Mouse (Mus musculus): ENCODE measurements at regions not wholly inside any gene's neighbourhood (a gene's known extent, or its start where the extent isn't known, plus 50 kb on each side); places are given as distances from the start of the nearest gene placed in this dataset.
A peak's percentile ranks its signal among the peaks of the same experiment; 100 is the strongest.

- DNase-seq, result peak in 1 of 2 experiments; percentile 1
These were observed 156.7 kb upstream of the Dppa4 start for GRCm38 (mm10) chr16:48126797-48127196.

GRCm38 (mm10) chr16:48127338-48127737, 156.2 kb upstream of the Dppa4 start:
- DNase-seq, result no peak

- no peak for DNase-seq
These were observed 128.2 kb upstream of the Dppa4 start for GRCm38 (mm10) chr16:48155355-48155754.

- DNase-seq, result peak in 1 of 2 experiments; percentile 1
These were observed 93.1 kb upstream of the Dppa4 start for GRCm38 (mm10) chr16:48190399-48190798.

GRCm38 (mm10) chr16:48192197-48192596, 91.3 kb upstream of the Dppa4 start:
- no peak for DNase-seq

- DNase-seq, result no peak
These were observed 68.6 kb upstream of the Dppa4 start for GRCm38 (mm10) chr16:48214976-48215375.

Data from heart, adult 18-20 months (tissue).